ENCODE assay signal across 23 mouse cellular contexts in genomic region chr11:16080811-16081351, GRCm38 (mm10).
"Had no signal": no experiment of that assay in that cellular context is flagged by ENCODE, and none has a peak within 500 bp of the region (broad histone marks: within the 10 kb centered on the region; RNA-seq: fewer than 3 reads in every experiment).

No protein-coding gene starts in this region.

- H3K36me3 ChIP-seq: limb, embryonic 10.5 days; limb, embryonic 13.5 days; liver, embryonic 12.5 days; liver, embryonic 15.5 days; lung, embryonic 15.5 days had no signal

- H3K27me3 ChIP-seq: limb, embryonic 13.5 days; liver, embryonic 12.5 days; liver, embryonic 15.5 days; lung, embryonic 15.5 days; megakaryocyte, embryonic 14.5 days had no signal

- H3K4me2 ChIP-seq: limb, embryonic 13.5 days; liver, embryonic 12.5 days; liver, embryonic 15.5 days; lung, embryonic 15.5 days had no signal

- H3K27ac ChIP-seq: kidney, postnatal 0 days; layer of hippocampus, adult 2 months; limb, embryonic 10.5 days; limb, embryonic 13.5 days; liver, embryonic 12.5 days; liver, embryonic 15.5 days; lung, embryonic 15.5 days; stomach, postnatal 0 days had no signal

- ATAC-seq: intestine, embryonic 16.5 days; liver, embryonic 12.5 days had no signal

- H3K4me3 ChIP-seq: layer of hippocampus, adult 2 months; limb, embryonic 10.5 days; limb, embryonic 13.5 days; liver, embryonic 12.5 days; liver, embryonic 15.5 days; lung, embryonic 15.5 days; megakaryocyte, embryonic 14.5 days; myocyte had no signal

- H3K4me1 ChIP-seq: limb, embryonic 10.5 days; limb, embryonic 13.5 days; liver, embryonic 12.5 days; liver, embryonic 15.5 days; lung, embryonic 15.5 days; megakaryocyte, embryonic 14.5 days had no signal

- DNase-seq: kidney, adult 2 months; kidney, postnatal 25 days; layer of hippocampus, adult 9-11 months; liver; lung, adult 18-20 months; lung, postnatal 10 days; lung, postnatal 36 days; midbrain, embryonic 14.5 days; right cerebral cortex, adult 18-20 months; right cerebral cortex, postnatal 14 days; right cerebral cortex, postnatal 4 days; thymus, postnatal 25 days had no signal

- H3K9me3 ChIP-seq: limb, embryonic 10.5 days; limb, embryonic 13.5 days; liver, embryonic 12.5 days; liver, embryonic 15.5 days; lung, embryonic 15.5 days; megakaryocyte, embryonic 14.5 days had no signal

- H3K9ac ChIP-seq: limb, embryonic 13.5 days; liver, embryonic 12.5 days; liver, embryonic 15.5 days; lung, embryonic 15.5 days had no signal
